Mouse (Mus musculus): ENCODE results near the gene Gm10799. TPM values are rescaled to one million over a fixed set of nuclear protein-coding genes. Genes with fewer than 3 reads are reported as not detected.

Gene Gm10799
- total and polyA plus RNA-seq, 2 experiments: not detected

- DNase-seq (ENCODE audit: extremely low read depth, low read depth, low spot score): peak; percentile 85
- 7% methylated on average over 5 of the region's 5 CpGs for WGBS
- Histone ChIP-seq H3K9ac (ENCODE audit: low read depth, low read length) (no peak overlapping the region; the same call in 1 of the 2 replicates), H3K27ac (replicated peaks; ENCODE audit: insufficient read depth, low read depth, low read length) (peak overlapping the region; percentile 7; the same call in 1 of the 2 replicates), H3K27me3 (ENCODE audit: control insufficient read depth, insufficient read depth, low read length) (no peaks in the 10 kb centered on the region), H3K79me2 (ENCODE audit: control insufficient read depth, insufficient read depth, low read length) (peaks cover 5% of the 10 kb centered on the region; the same call in 1 of the 2 replicates), H3K36me3 (ENCODE audit: control insufficient read depth, insufficient read depth, low read length) (peaks cover 40% of the 10 kb centered on the region), H3K4me1 (ENCODE audit: control insufficient read depth, insufficient read depth, low read length) (peaks cover 17% of the 10 kb centered on the region; the same call in 1 of the 2 replicates), H3K4me3 (ENCODE audit: insufficient read depth, low read depth, low read length) (no peak overlapping the region)
- no peak for TF ChIP-seq POLR2A (IDR thresholded peaks at IDR 0.05; ENCODE audit: extremely low read depth, insufficient read depth, low read length)
- TF ChIP-seq CTCF (IDR thresholded peaks at IDR 0.05; ENCODE audit: low read depth, low read length): no peak
These were observed 26.7 kb downstream of the Gm10799 start for GRCm38 (mm10) chr2:104041632-104042031.

DNA sequence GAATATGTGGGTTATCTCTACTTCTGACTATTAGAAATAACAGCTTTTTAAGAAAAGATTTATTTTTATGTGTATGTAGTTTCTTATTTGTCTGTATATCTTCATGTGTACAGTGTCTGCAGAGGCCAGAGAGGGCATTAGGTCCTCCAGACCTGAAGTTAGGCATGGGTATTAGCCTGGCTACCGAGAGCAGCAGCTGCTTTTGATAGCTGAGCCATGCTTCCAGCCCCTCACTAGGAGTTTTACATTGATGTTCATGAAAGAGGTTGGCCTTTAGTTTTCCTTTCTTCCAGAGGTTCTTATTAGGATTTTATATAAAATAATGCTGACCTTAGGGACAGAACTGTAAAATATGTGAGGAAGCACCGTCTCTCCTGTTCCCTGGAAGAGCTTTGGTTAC, 30.1 kb downstream of the Gm10799 start:
- 66% methylated on average over 2 of the region's 2 CpGs for WGBS

DNA sequence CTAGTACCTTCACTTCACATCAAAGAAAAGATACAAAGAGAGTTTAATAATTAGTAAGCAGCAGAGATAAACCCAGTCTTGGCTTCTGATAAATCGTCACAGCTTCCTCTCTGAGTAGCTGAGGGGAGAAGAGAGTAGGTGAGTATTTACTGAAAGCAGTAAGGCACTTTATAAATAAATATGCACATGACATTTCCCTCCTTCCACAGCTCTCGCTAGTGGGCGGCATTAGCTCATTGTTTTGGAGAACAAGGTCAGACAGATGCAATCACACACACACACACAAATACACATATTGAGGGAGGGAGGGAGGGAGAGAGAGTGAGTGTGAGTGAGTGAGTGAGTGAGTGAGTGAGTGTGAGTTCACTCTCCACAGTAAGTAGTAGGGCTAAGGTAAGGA, 32.0 kb downstream of the Gm10799 start:
- Histone ChIP-seq H3K27ac (replicated peaks; ENCODE audit: insufficient read depth, low read depth, low read length) (no peak overlapping the region), H3K36me3 (ENCODE audit: control insufficient read depth, insufficient read depth, low read length) (peaks cover 49% of the 10 kb centered on the region)

More for the DNA sequence above, 30.1 kb downstream of the Gm10799 start:
- H3K4me3 ChIP-seq (ENCODE audit: insufficient read depth, low read depth, low read length): no peak overlapping the region
- DNase-seq (ENCODE audit: extremely low read depth, low read depth, low spot score): no peak
- H3K27ac ChIP-seq (replicated peaks; ENCODE audit: insufficient read depth, low read depth, low read length): no peak overlapping the region
- H3K4me1 ChIP-seq (ENCODE audit: control insufficient read depth, insufficient read depth, low read length): peaks cover 16% of the 10 kb centered on the region; the same call in 1 of the 2 replicates
- H3K9ac ChIP-seq (ENCODE audit: low read depth, low read length): no peak overlapping the region
- TF ChIP-seq POLR2A (IDR thresholded peaks at IDR 0.05; ENCODE audit: extremely low read depth, insufficient read depth, low read length) (no peak), CTCF (IDR thresholded peaks at IDR 0.05; ENCODE audit: low read depth, low read length) (no peak)
- no peaks in the 10 kb centered on the region for H3K27me3 ChIP-seq (ENCODE audit: control insufficient read depth, insufficient read depth, low read length)
- H3K36me3 ChIP-seq (ENCODE audit: control insufficient read depth, insufficient read depth, low read length): peaks cover 46% of the 10 kb centered on the region
- peaks cover 9% of the 10 kb centered on the region; the same call in 1 of the 2 replicates for H3K79me2 ChIP-seq (ENCODE audit: control insufficient read depth, insufficient read depth, low read length)

DNA sequence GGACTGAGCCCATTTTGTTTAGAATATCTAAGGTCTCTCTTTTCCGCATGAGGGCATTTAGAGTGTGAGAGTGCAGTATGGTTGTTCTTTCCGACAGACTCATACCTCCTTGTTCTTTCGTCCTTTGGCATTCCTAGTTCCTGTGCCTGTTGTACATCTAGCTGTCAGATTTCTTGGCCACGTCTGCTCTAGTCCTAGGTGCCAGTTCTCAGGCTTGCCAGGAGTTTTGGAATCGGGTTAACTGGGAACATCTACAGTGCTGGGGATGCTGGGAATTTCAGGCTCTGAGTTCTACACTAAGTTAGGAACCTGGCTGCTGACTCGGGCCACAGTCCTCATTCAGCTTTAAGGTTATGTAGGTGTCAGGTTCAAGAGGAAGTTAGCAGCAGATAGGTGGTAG, 32.8 kb downstream of the Gm10799 start:
- Histone ChIP-seq H3K4me1 (ENCODE audit: control insufficient read depth, insufficient read depth, low read length) (peaks cover 13% of the 10 kb centered on the region; the same call in 1 of the 2 replicates), H3K27me3 (ENCODE audit: control insufficient read depth, insufficient read depth, low read length) (no peaks in the 10 kb centered on the region), H3K4me3 (ENCODE audit: insufficient read depth, low read depth, low read length) (no peak overlapping the region), H3K79me2 (ENCODE audit: control insufficient read depth, insufficient read depth, low read length) (peaks cover 4% of the 10 kb centered on the region; the same call in 1 of the 2 replicates), H3K36me3 (ENCODE audit: control insufficient read depth, insufficient read depth, low read length) (peaks cover 49% of the 10 kb centered on the region), H3K27ac (replicated peaks; ENCODE audit: insufficient read depth, low read depth, low read length) (no peak overlapping the region; the same call in 1 of the 2 replicates), H3K9ac (ENCODE audit: low read depth, low read length) (no peak overlapping the region)
- WGBS: 36% methylated on average over 6 of the region's 6 CpGs
- TF ChIP-seq POLR2A (IDR thresholded peaks at IDR 0.05; ENCODE audit: extremely low read depth, insufficient read depth, low read length): no peak
- no peak for TF ChIP-seq CTCF (IDR thresholded peaks at IDR 0.05; ENCODE audit: low read depth, low read length)
- peak; percentile 76 for DNase-seq (ENCODE audit: extremely low read depth, low read depth, low spot score)

More for the DNA sequence above, 32.0 kb downstream of the Gm10799 start:
- Histone ChIP-seq H3K79me2 (ENCODE audit: control insufficient read depth, insufficient read depth, low read length) (peaks cover 4% of the 10 kb centered on the region; the same call in 1 of the 2 replicates), H3K9ac (ENCODE audit: low read depth, low read length) (no peak overlapping the region), H3K4me3 (ENCODE audit: insufficient read depth, low read depth, low read length) (no peak overlapping the region), H3K4me1 (ENCODE audit: control insufficient read depth, insufficient read depth, low read length) (peaks cover 13% of the 10 kb centered on the region; the same call in 1 of the 2 replicates), H3K27me3 (ENCODE audit: control insufficient read depth, insufficient read depth, low read length) (no peaks in the 10 kb centered on the region)
- DNase-seq (ENCODE audit: extremely low read depth, low read depth, low spot score): no peak
- TF ChIP-seq CTCF (IDR thresholded peaks at IDR 0.05; ENCODE audit: low read depth, low read length) (no peak), POLR2A (IDR thresholded peaks at IDR 0.05; ENCODE audit: extremely low read depth, insufficient read depth, low read length) (no peak)
- WGBS: 43% methylated on average over 3 of the region's 3 CpGs

DNA sequence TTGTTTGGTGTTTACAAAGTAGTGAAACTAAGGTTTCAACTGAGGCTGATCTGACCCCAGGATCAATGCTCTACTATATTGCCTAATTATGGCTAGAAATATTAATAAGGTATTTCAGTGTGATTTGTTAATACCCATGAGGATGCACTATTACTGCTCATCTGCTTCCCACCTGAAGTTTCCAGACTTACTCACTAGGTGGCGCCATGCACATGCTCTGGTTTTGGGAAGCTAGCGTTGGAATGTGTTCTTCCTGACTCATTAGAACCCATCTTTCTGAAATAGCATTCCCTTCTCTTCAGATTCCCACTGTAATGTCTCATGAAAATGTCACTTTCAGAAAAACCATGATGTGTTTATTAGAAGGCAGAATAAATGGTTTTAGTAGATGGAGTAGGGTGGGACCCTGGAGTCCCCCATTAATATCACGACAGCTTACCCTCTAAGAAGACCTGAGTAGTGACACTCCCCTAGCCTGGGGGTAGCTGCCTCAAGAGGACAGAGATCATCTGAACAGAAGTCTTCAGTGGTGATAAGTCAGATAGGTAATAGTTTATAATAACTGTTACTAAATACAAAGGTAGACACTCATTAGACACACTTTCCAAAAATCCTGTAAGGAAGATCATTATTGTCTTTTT, 33.4 kb downstream of the Gm10799 start:
- WGBS: 33% methylated on average over 3 of the region's 3 CpGs
- Histone ChIP-seq H3K27me3 (ENCODE audit: control insufficient read depth, insufficient read depth, low read length) (no peaks in the 10 kb centered on the region), H3K36me3 (ENCODE audit: control insufficient read depth, insufficient read depth, low read length) (peaks cover 52% of the 10 kb centered on the region), H3K4me1 (ENCODE audit: control insufficient read depth, insufficient read depth, low read length) (peaks cover 13% of the 10 kb centered on the region), H3K9ac (ENCODE audit: low read depth, low read length) (no peak overlapping the region), H3K4me3 (ENCODE audit: insufficient read depth, low read depth, low read length) (no peak overlapping the region), H3K79me2 (ENCODE audit: control insufficient read depth, insufficient read depth, low read length) (peaks cover 4% of the 10 kb centered on the region; the same call in 1 of the 2 replicates), H3K27ac (replicated peaks; ENCODE audit: insufficient read depth, low read depth, low read length) (no peak overlapping the region)
- DNase-seq (ENCODE audit: extremely low read depth, low read depth, low spot score): peak; percentile 56
- TF ChIP-seq CTCF (IDR thresholded peaks at IDR 0.05; ENCODE audit: low read depth, low read length) (peak; percentile 76), POLR2A (IDR thresholded peaks at IDR 0.05; ENCODE audit: extremely low read depth, insufficient read depth, low read length) (no peak)

GRCm38 (mm10) chr2:104032056-104032455, 36.3 kb downstream of the Gm10799 start:
- H3K9ac ChIP-seq (ENCODE audit: low read depth, low read length): no peak overlapping the region
- peaks cover 38% of the 10 kb centered on the region for H3K36me3 ChIP-seq (ENCODE audit: control insufficient read depth, insufficient read depth, low read length)
- DNase-seq (ENCODE audit: extremely low read depth, low read depth, low spot score): no peak
- no peak overlapping the region for H3K4me3 ChIP-seq (ENCODE audit: insufficient read depth, low read depth, low read length)
- H3K4me1 ChIP-seq (ENCODE audit: control insufficient read depth, insufficient read depth, low read length): peaks cover 11% of the 10 kb centered on the region
- no peak for TF ChIP-seq POLR2A (IDR thresholded peaks at IDR 0.05; ENCODE audit: extremely low read depth, insufficient read depth, low read length)
- TF ChIP-seq CTCF (IDR thresholded peaks at IDR 0.05; ENCODE audit: low read depth, low read length): no peak
- H3K79me2 ChIP-seq (ENCODE audit: control insufficient read depth, insufficient read depth, low read length): peaks cover 18% of the 10 kb centered on the region
- no peak overlapping the region for H3K27ac ChIP-seq (replicated peaks; ENCODE audit: insufficient read depth, low read depth, low read length)
- WGBS: 78% methylated on average over 3 of the region's 3 CpGs
- no peaks in the 10 kb centered on the region for H3K27me3 ChIP-seq (ENCODE audit: control insufficient read depth, insufficient read depth, low read length)
